Mouse (Mus musculus): ENCODE results near the gene Dap3. TPM values are rescaled to one million over a fixed set of nuclear protein-coding genes. Genes with fewer than 3 reads are reported as not detected.
"Not testable (repeated sequence)": the region's sequence is repeated elsewhere in the genome, so short reads cannot be mapped to it uniquely, and the experiment has no call there.

Dap3 gene
- polyA plus RNA-seq, 1 experiment: 86.4 TPM

DNA sequence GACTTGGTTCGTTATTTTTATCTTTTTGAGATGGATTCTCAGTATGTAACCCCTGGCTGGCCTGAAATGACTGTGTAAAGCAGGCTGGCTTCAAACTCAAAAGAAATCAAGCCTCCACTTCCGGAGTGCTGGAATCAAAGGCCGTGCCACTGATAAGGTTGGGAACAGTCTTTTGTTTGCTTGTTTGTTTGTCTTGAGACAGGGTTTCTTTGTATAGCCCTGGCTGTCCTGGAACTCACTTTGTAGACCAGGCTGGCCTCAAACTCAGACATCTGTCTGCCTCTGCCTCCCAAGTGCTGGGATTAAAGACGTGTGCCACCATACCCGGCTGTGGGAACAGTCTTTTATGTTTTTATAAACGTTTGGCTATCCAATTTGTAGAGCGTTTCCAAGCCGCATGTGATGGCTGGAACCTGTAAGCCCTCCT lies 36.6 kb downstream of the Dap3 start:
- H3K4me3 ChIP-seq (replicated peaks): peak overlapping the region; percentile 100
- no peak for TF ChIP-seq GATA1 (IDR thresholded peaks at IDR 0.05; ENCODE audit: borderline replicate concordance, low read length)
- no peak for TF ChIP-seq FLI1 (IDR thresholded peaks at IDR 0.05; ENCODE audit: low read length)
- peaks cover 36% of the 10 kb centered on the region for H3K36me3 ChIP-seq (replicated peaks; ENCODE audit: low read length)
- H3K9me3 ChIP-seq: no peaks in the 10 kb centered on the region
- H3K4me1 ChIP-seq: peaks cover 38% of the 10 kb centered on the region
- H3K27me3 ChIP-seq (replicated peaks): no peaks in the 10 kb centered on the region

DNA sequence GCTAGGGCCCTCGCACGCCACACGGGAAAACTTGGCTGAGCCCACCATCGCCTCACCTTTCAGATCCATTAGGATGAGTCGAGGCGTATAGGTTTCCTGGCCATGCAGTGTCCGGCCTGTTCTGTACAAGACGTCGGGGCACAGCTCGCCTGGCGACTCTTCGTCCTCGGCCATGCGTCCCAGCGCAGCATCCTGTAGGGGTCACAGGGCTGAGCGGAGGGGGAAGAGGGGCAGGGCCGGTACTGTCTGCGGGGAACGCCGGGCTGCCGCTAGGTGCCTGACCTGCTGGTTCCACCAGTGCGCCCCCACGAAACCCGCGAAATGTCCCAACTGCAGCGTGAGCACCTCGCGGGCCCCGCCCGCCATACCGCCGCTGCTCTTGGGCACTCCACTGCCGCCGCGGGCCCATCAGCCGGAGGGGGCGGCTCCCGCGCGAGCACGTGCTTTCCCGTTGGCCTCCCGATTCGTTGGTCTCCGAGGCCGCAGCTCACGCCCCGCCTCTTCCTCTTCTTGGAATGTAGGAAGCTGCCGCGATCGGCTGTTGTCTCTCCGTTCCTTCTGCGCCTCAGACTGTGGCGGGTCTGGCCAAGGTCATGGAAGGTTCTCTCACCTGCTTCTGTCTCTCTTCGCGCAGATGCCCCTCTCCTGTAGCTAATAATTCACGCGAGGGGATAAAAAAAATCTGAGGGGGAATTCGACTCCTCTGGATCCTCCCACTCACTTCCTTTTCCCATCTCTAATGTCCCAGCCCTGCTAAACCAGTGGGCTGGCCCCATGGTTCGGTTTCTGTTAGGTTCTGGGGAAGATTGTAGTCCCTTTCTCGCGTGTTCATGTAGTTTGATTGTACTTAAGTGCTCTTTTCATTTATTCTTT lies 37.2 kb downstream of the Dap3 start, which contains the start of gene Msto1:
Gene Msto1, minus strand, starts transcription at position 489 of the 873 bp plus-strand sequence.
- H3K9me3 ChIP-seq: no peaks in the 10 kb centered on the region
- peaks cover 42% of the 10 kb centered on the region for H3K36me3 ChIP-seq (replicated peaks; ENCODE audit: low read length)
- no peak for TF ChIP-seq GATA1 (IDR thresholded peaks at IDR 0.05; ENCODE audit: borderline replicate concordance, low read length)
- TF ChIP-seq FLI1 (IDR thresholded peaks at IDR 0.05; ENCODE audit: low read length): no peak
- peak within 1 kb of the TSS; percentile 100 for H3K4me3 ChIP-seq (replicated peaks)
- no peaks in the 10 kb centered on the region for H3K27me3 ChIP-seq (replicated peaks)
- peaks cover 38% of the 10 kb centered on the region for H3K4me1 ChIP-seq

DNA sequence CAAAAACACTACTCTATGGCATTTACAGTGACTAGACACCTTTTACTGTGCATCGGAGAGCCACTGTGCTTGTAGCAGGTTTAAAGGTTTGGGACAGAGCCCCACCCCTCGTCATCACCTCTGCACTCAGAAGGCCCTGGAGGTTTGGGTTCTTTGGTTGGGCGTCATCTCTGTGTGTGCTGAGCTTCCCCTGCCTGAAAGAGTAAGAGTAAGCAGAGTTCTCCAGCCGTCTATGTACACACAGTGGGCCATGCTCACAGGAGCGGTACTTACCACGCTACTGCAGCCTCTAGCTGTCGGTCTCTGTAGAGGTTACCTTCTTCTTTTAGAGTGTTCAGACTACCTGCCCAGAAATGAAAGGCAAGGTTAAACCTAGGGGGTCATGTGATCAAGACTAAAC lies 38.4 kb downstream of the Dap3 start:
- H3K4me3 ChIP-seq (replicated peaks): peak overlapping the region; percentile 100
- TF ChIP-seq GATA1 (IDR thresholded peaks at IDR 0.05; ENCODE audit: borderline replicate concordance, low read length) (no peak), FLI1 (IDR thresholded peaks at IDR 0.05; ENCODE audit: low read length) (no peak)
- peaks cover 53% of the 10 kb centered on the region for H3K36me3 ChIP-seq (replicated peaks; ENCODE audit: low read length)
- H3K27me3 ChIP-seq (replicated peaks): no peaks in the 10 kb centered on the region
- peaks cover 33% of the 10 kb centered on the region for H3K4me1 ChIP-seq
- H3K9me3 ChIP-seq: no peaks in the 10 kb centered on the region

DNA sequence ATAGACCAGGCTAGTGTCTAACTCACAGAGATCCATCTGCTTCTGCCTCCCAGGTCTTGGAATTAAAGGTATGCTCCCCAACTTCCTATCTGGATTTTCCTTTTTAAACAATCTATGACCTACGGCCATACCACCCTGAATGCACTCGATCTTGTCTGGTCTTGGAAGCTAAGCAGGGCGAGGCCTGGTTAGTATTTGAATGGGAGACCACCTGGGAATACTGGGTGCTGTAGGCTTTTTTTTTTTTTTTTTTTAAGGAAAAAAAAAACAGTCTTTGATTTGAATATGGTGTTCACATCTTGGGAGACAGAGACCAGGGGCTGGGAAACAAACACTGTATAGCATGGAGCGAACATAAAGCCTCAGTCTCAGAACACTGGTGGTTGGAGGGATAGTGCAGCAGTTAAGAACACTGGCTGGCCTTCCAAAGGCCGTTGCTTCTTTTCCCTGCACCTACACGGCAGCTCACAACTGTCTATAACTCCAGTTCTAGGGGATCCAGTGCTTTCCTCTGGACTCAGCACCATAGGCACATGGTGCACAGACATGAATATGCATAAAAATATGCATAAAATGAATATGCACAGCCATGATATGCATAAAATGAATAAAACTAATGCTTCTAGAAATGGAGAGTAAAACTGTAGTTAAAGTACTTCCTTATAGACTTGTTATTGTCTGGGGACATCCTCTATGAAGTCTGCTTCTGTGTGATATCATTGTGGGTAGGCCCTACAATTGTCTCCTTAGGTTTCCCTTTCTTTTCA lies 44.4 kb downstream of the Dap3 start:
- Histone ChIP-seq H3K27me3 (replicated peaks) (no peaks in the 10 kb centered on the region), H3K4me3 (replicated peaks) (no peak overlapping the region), H3K9me3 (no peaks in the 10 kb centered on the region), H3K4me1 (peaks cover 5% of the 10 kb centered on the region), H3K36me3 (replicated peaks; ENCODE audit: low read length) (peaks cover 99% of the 10 kb centered on the region)
- TF ChIP-seq FLI1 (IDR thresholded peaks at IDR 0.05; ENCODE audit: low read length): no peak
- TF ChIP-seq GATA1 (IDR thresholded peaks at IDR 0.05; ENCODE audit: borderline replicate concordance, low read length): no peak

DNA sequence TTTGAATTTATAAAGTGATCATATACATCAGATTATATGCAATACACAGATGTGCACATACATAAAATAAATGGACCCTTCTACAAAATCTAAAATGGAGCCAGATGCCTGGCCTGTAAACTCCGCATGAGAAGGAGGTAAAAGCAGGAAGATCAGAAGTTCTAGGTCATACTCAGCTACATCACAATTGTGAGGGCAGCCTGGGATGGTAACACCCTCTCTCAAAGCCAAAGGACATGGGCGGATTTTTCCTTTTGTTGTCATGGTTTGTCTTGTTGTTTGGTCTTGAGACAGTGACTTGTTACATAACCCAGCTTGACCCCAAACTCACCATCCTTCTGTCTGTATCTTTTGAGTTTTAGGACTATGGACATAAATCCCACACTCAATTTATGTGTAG lies 45.2 kb downstream of the Dap3 start:
- Histone ChIP-seq H3K27me3 (replicated peaks) (no peaks in the 10 kb centered on the region), H3K4me1 (peaks cover 11% of the 10 kb centered on the region), H3K9me3 (no peaks in the 10 kb centered on the region), H3K36me3 (replicated peaks; ENCODE audit: low read length) (peaks cover 98% of the 10 kb centered on the region), H3K4me3 (replicated peaks) (no peak overlapping the region)
- no peak for TF ChIP-seq FLI1 (IDR thresholded peaks at IDR 0.05; ENCODE audit: low read length)
- TF ChIP-seq GATA1 (IDR thresholded peaks at IDR 0.05; ENCODE audit: borderline replicate concordance, low read length): no peak

DNA sequence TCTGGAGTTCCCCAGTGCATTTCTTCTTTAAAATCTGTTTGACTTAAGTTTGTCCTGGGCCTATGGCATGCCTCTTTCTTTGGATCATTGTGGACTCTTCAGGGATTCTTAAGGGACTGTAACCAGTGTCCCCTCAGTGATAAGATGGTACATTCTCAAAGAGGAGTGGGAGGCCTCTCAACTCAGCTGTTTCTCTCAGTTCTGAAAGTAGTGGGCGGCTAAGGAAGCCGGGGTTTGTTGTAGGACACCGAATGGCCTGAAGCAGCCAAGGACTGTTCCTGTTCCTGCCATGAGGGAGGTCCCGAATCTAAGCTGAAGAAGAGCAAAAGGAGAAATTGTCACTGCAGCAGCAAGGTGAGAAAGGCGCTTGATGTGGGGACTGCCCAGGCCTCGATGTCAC lies 45.8 kb downstream of the Dap3 start:
- H3K9me3 ChIP-seq: no peaks in the 10 kb centered on the region
- TF ChIP-seq FLI1 (IDR thresholded peaks at IDR 0.05; ENCODE audit: low read length) (no peak), GATA1 (IDR thresholded peaks at IDR 0.05; ENCODE audit: borderline replicate concordance, low read length) (no peak)
- H3K4me3 ChIP-seq (replicated peaks): no peak overlapping the region
- H3K27me3 ChIP-seq (replicated peaks): no peaks in the 10 kb centered on the region
- peaks cover 98% of the 10 kb centered on the region for H3K36me3 ChIP-seq (replicated peaks; ENCODE audit: low read length)
- H3K4me1 ChIP-seq: peaks cover 17% of the 10 kb centered on the region

DNA sequence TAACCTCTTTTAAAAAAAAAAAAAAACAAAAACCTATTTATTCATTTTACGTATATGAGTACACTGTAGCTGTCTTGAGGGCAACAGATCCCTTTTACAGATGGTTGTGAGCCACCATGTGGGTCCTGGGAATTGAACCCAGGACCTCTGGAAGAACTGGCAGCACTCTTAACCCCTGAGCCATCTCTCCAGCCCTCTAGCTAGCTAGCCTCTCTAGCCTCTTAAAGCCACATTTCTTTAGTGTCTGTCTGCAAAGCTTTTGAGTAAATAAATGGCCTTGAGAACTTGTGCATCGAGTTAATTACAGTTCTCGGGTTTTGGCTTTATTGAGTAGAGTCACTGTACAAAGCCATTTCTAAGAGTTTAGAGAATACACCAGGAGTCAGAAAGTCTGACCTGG lies 46.2 kb downstream of the Dap3 start:
- Histone ChIP-seq H3K9me3 (no peaks in the 10 kb centered on the region), H3K27me3 (replicated peaks) (no peaks in the 10 kb centered on the region), H3K36me3 (replicated peaks; ENCODE audit: low read length) (peaks cover 94% of the 10 kb centered on the region), H3K4me3 (replicated peaks) (no peak overlapping the region), H3K4me1 (peaks cover 17% of the 10 kb centered on the region)
- TF ChIP-seq FLI1 (IDR thresholded peaks at IDR 0.05; ENCODE audit: low read length): no peak

DNA sequence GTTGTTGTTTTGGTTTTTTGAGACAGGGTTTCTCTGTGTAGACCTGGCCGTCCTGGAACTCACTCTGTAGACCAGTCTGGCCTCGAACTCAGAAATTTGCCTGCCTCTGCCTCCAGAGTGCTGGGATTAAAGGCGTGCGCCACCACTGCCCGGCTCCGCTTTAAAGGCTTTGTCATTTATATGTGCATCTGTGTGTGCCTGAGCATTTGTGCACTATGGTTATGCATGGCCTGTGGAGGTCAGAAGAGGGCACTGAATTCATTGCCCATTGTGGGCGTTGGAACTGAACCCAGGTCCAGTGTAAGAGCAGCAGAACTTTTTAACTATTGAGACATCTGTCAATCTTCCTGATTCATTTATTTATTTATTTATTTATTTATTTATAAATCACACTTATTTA lies 58.0 kb downstream of the Dap3 start:
- H3K9me3 ChIP-seq; H3K4me3 ChIP-seq (replicated peaks); H3K27me3 ChIP-seq (replicated peaks); H3K4me1 ChIP-seq: not testable (repeated sequence)
- peaks cover 25% of the 10 kb centered on the region for H3K36me3 ChIP-seq (replicated peaks; ENCODE audit: low read length)

DNA sequence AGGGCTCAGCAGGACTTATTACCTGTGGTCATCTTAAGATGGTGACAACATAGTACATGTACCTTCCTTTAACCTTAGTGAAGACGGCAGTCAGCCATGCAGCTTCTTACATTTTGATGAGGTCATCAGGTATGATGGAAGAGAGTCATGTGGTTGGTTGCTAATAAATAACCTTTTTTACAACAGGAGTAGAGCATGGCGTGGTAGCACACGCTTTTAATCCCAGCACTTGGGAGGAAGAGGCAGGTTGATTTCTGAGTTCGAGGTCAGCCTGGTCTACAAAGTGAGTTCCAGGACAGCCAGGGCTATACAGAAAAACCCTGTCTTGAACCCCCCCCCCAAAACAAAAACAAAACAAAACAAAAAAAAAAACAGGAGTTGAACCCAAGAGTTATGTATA lies 68.4 kb downstream of the Dap3 start:
- not testable (repeated sequence) for H3K9me3 ChIP-seq; H3K4me3 ChIP-seq (replicated peaks); H3K27me3 ChIP-seq (replicated peaks); H3K36me3 ChIP-seq (replicated peaks; ENCODE audit: low read length); H3K4me1 ChIP-seq

Other genes starting within 250 kb of the Dap3 start
- gene Rit1, start 234.3 kb downstream of the Dap3 start, polyA plus RNA-seq (2012; ENCODE audit: insufficient read depth, low replicate concordance): 30.4 and 71.5 TPM in 2 replicates
- 10.9 and 16.6 TPM in 2 replicates for gene Syt11, start 176.0 kb downstream of the Dap3 start, polyA plus RNA-seq (2012; ENCODE audit: insufficient read depth, low replicate concordance)
- 4.2 and 8.3 TPM in 2 replicates for gene Gon4l, start 116.0 kb downstream of the Dap3 start, polyA plus RNA-seq (2012; ENCODE audit: insufficient read depth, low replicate concordance)
- 11.3 and 22.7 TPM in 2 replicates for gene Msto1, start 37.2 kb downstream of the Dap3 start, polyA plus RNA-seq (2012; ENCODE audit: insufficient read depth, low replicate concordance)
- gene Ash1l, start 559 bp downstream of the Dap3 start, polyA plus RNA-seq (2012; ENCODE audit: insufficient read depth, low replicate concordance): 0.45 and 0.95 TPM in 2 replicates
- 10.9 and 15.1 TPM in 2 replicates for gene Rusc1, start 142.1 kb upstream of the Dap3 start, polyA plus RNA-seq (2012; ENCODE audit: insufficient read depth, low replicate concordance)
- gene Gm43738, start 149.9 kb upstream of the Dap3 start, polyA plus RNA-seq (2012; ENCODE audit: insufficient read depth, low replicate concordance): 14.8 and 27.6 TPM in 2 replicates
- 48.9 and 51.3 TPM in 2 replicates for gene Fdps, start 150.8 kb upstream of the Dap3 start, polyA plus RNA-seq (2012; ENCODE audit: insufficient read depth, low replicate concordance)
- gene Pklr, start 185.0 kb upstream of the Dap3 start, polyA plus RNA-seq (2012; ENCODE audit: insufficient read depth, low replicate concordance): 0.26 TPM in 1 of 2 replicates, not detected in the other
- 0.36 and 0.68 TPM in 2 replicates for gene Hcn3, start 209.0 kb upstream of the Dap3 start, polyA plus RNA-seq (2012; ENCODE audit: insufficient read depth, low replicate concordance)
- 12.9 and 13.3 TPM in 2 replicates for gene Clk2, start 213.6 kb upstream of the Dap3 start, polyA plus RNA-seq (2012; ENCODE audit: insufficient read depth, low replicate concordance)
- 180 and 256 TPM in 2 replicates for gene Scamp3, start 226.3 kb upstream of the Dap3 start, polyA plus RNA-seq (2012; ENCODE audit: insufficient read depth, low replicate concordance)
- gene Fam189b, start 232.0 kb upstream of the Dap3 start, polyA plus RNA-seq (2012; ENCODE audit: insufficient read depth, low replicate concordance): 23.3 and 39.8 TPM in 2 replicates